Mouse (Mus musculus) layer of hippocampus, adult 18-20 months (tissue): ENCODE data around the gene March7. TPM values are rescaled to one million over a fixed set of nuclear protein-coding genes. Genes with fewer than 3 reads are reported as not detected.

Source experiments
- DNase-seq, 2 experiments: peaks; one replicate each; pipeline ENCODE4 v3.0.0; 2022; ENCODE audit warnings: low spot score in 2 of 2
- total RNA-seq, 2 experiments: library from RNA; stranded (reverse); gene quantifications; 2 replicates each; pipeline ENCODE4 v1.2.3; 2021

The March7 gene
- total RNA-seq, 2 experiments from 2014 or later, result 54.4 to 57.7 TPM

- DNase-seq, result no peak
Observed at GRCm38 (mm10) chr2:60212488-60212887, 2.8 kb downstream of the March7 start.

- no peak for DNase-seq
Observed at GRCm38 (mm10) chr2:60214683-60215082, 5.0 kb downstream of the March7 start.

GRCm38 (mm10) chr2:60216547-60217153 is 7.0 kb downstream of the March7 start:
- no peak for DNase-seq

GRCm38 (mm10) chr2:60217620-60218019 is 7.9 kb downstream of the March7 start:
- DNase-seq, result no peak

GRCm38 (mm10) chr2:60221236-60221635 is 11.5 kb downstream of the March7 start:
- DNase-seq, result no peak

GRCm38 (mm10) chr2:60221954-60222353 is 12.3 kb downstream of the March7 start:
- no peak for DNase-seq

- peak in 1 of 2 experiments; percentile 15 for DNase-seq
Observed at GRCm38 (mm10) chr2:60223489-60223888, 13.8 kb downstream of the March7 start.

- DNase-seq, result no peak
Observed at GRCm38 (mm10) chr2:60228470-60228869, 18.8 kb downstream of the March7 start.

GRCm38 (mm10) chr2:60230361-60230760 is 20.7 kb downstream of the March7 start:
- no peak for DNase-seq

GRCm38 (mm10) chr2:60233147-60233546 is 23.5 kb downstream of the March7 start:
- DNase-seq, result no peak

- no peak for DNase-seq
Observed at GRCm38 (mm10) chr2:60234506-60234905, 24.8 kb downstream of the March7 start.

- no peak for DNase-seq
Observed at GRCm38 (mm10) chr2:60252782-60253181, 43.1 kb downstream of the March7 start.

GRCm38 (mm10) chr2:60253506-60253905 is 43.8 kb downstream of the March7 start:
- DNase-seq, result peak in 1 of 2 experiments; percentile 18

GRCm38 (mm10) chr2:60256751-60257150 is 47.1 kb downstream of the March7 start:
- no peak for DNase-seq

- DNase-seq, result no peak
Observed at GRCm38 (mm10) chr2:60259186-60259585, 49.5 kb downstream of the March7 start.

GRCm38 (mm10) chr2:60260621-60261350 is 51.1 kb downstream of the March7 start:
- DNase-seq, result no peak

- DNase-seq, result no peak
Observed at GRCm38 (mm10) chr2:60267567-60267966, 57.9 kb downstream of the March7 start.

- no peak for DNase-seq
Observed at GRCm38 (mm10) chr2:60269856-60270479, 60.3 kb downstream of the March7 start.

GRCm38 (mm10) chr2:60278627-60279026 is 68.9 kb downstream of the March7 start:
- no peak for DNase-seq

- DNase-seq, result no peak
Observed at GRCm38 (mm10) chr2:60282625-60283024, 72.9 kb downstream of the March7 start.

GRCm38 (mm10) chr2:60283208-60283750 is 73.6 kb downstream of the March7 start:
- DNase-seq, result peak in 1 of 2 experiments; percentile 12
